Mouse (Mus musculus): Measurements from ENCODE around the gene Klf12. TPM values are rescaled to one million over a fixed set of nuclear protein-coding genes. Genes with fewer than 3 reads are reported as not detected.

Klf12 gene
- total and polyA plus RNA-seq, 3 experiments: 3.3 to 9.7 (median 8.6) TPM

DNA sequence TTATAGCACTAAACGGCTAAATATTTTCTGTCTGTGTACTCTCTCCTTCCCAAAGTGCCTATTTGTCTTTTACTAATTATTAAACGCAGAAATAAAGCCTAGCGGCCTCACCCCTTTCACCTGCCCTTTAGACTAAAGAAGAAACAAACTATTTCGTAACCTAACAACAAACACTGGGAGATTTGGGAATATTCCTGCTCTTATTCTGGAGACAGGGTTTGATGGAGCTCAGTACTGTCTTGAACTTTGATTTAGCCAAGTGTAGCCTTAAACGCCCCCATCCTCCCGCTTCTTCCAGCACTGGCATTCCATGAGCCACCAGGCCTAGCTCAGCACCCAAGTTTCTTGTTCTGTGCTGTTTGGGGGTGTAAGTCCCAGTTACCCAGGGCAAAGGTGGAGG, 56.4 kb downstream of the Klf12 start:
- dilution Hi-C loops (cut with MboI; ENCODE audit: extremely low pct_ligation_motif_present, extremely low pct_unique_long_range_greater_than_20kb, low sequenced_read_pairs) (no loop called here), in situ Hi-C loops (cut with MboI; ENCODE audit: low pct_ligation_motif_present, low pct_unique_long_range_greater_than_20kb, low sequenced_read_pairs) (no loop called here)
- Histone ChIP-seq H3K4me2 (ENCODE audit: insufficient read depth, low read depth, poor library complexity, severe bottlenecking) (no peak overlapping the region), H3K4me1 (ENCODE audit: control insufficient read depth in 1 of 2, insufficient read depth in 2 of 2) (peaks cover 2 to 7% of the 10 kb centered on the region in 2 experiments; a peak in 3 of 4 replicates), H3K36me3 (replicated peaks in 1 of 2; ENCODE audit: control insufficient read depth in 1 of 2, insufficient read depth in 1 of 2, low read length in 1 of 2) (no peaks in the 10 kb centered on the region), H3K79me2 (replicated peaks; ENCODE audit: control insufficient read depth, extremely low read depth, insufficient read depth, poor library complexity, severe bottlenecking) (no peaks in the 10 kb centered on the region), H3K27ac (ENCODE audit: insufficient read depth, low read depth) (no peak overlapping the region), H3K27me3 (replicated peaks) (no peaks in the 10 kb centered on the region), H3K9me3 (replicated peaks; ENCODE audit: low read length) (peaks cover 2% of the 10 kb centered on the region), H3K4me3 (replicated peaks in 1 of 3; ENCODE audit: low read depth in 2 of 3, low read length in 2 of 3, poor library complexity in 1 of 3) (no peak overlapping the region), H3K9ac (ENCODE audit: insufficient read depth, low read depth) (no peak overlapping the region)
- no peak for TF ChIP-seq EP300 (IDR thresholded peaks at IDR 0.05; ENCODE audit: low read length)
- no peak for TF ChIP-seq HCFC1 (IDR thresholded peaks at IDR 0.05; ENCODE audit: low read depth, low read length)
- no peak for TF ChIP-seq MAFK (IDR thresholded peaks at IDR 0.05; ENCODE audit: insufficient replicate concordance, low read length)
- no peak for TF ChIP-seq RAD21 (IDR thresholded peaks at IDR 0.05; ENCODE audit: low read depth, low read length)
- no peak for TF ChIP-seq SMC3 (IDR thresholded peaks at IDR 0.05; ENCODE audit: low read depth, low read length)
- no peak for TF ChIP-seq USF1 (IDR thresholded peaks at IDR 0.05; ENCODE audit: low read depth, low read length)
- TF ChIP-seq MYC (IDR thresholded peaks at IDR 0.05; ENCODE audit: low read depth, low read length): no peak
- TF ChIP-seq ZMIZ1 (IDR thresholded peaks at IDR 0.05; ENCODE audit: low read depth, low read length): no peak
- TF ChIP-seq POLR2A (IDR thresholded peaks at IDR 0.05; ENCODE audit: low read depth, low read length): no peak
- TF ChIP-seq BHLHE40 (IDR thresholded peaks at IDR 0.05; ENCODE audit: low read depth, low read length): no peak
- TF ChIP-seq ETS1 (conservative IDR thresholded peaks at IDR 0.05; ENCODE audit: low read depth, low read length): no peak
- TF ChIP-seq KAT2A (IDR thresholded peaks at IDR 0.05; ENCODE audit: insufficient replicate concordance, low read length): no peak
- no peak for TF ChIP-seq ZC3H11A (IDR thresholded peaks at IDR 0.05; ENCODE audit: low read depth, low read length)
- no peak for TF ChIP-seq E2F4 (IDR thresholded peaks at IDR 0.05; ENCODE audit: insufficient replicate concordance, low read depth, low read length)
- no peak for TF ChIP-seq UBTF (IDR thresholded peaks at IDR 0.05; ENCODE audit: low read depth, low read length)
- DNase-seq (ENCODE audit: extremely low read depth): no peak

DNA sequence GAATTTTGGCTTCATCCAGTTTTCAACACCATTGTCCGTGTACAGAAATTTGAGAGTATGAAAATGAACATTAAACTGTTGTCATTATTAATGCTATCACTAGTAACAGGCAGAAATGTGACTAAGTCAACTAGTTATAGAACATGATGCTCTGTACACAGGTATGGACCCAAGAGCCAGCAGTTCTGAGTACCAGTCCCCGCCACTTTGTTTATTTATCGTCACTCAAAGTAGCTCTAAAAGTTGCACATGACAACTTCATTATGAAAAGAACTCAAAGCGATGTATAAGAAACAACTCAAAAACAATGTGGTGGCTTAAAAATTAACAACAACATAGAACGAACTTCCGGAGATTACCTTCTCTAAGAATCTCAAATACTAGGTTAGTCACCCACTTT, 56.8 kb downstream of the Klf12 start:
- no peak for DNase-seq (ENCODE audit: extremely low read depth)
- H3K4me2 ChIP-seq (ENCODE audit: insufficient read depth, low read depth, poor library complexity, severe bottlenecking): no peak overlapping the region
- in situ Hi-C loops (cut with MboI; ENCODE audit: low pct_ligation_motif_present, low pct_unique_long_range_greater_than_20kb, low sequenced_read_pairs): no loop called here

More for the DNA sequence above, 56.8 kb downstream of the Klf12 start:
- Histone ChIP-seq H3K9me3 (replicated peaks; ENCODE audit: low read length) (peaks cover 2% of the 10 kb centered on the region), H3K27me3 (replicated peaks) (no peaks in the 10 kb centered on the region), H3K9ac (ENCODE audit: insufficient read depth, low read depth) (no peak overlapping the region), H3K79me2 (replicated peaks; ENCODE audit: control insufficient read depth, extremely low read depth, insufficient read depth, poor library complexity, severe bottlenecking) (no peaks in the 10 kb centered on the region), H3K27ac (ENCODE audit: insufficient read depth, low read depth) (no peak overlapping the region), H3K4me1 (ENCODE audit: control insufficient read depth in 1 of 2, insufficient read depth in 2 of 2) (peaks cover 2 to 7% of the 10 kb centered on the region in 2 experiments; a peak in 3 of 4 replicates), H3K36me3 (replicated peaks in 1 of 2; ENCODE audit: control insufficient read depth in 1 of 2, insufficient read depth in 1 of 2, low read length in 1 of 2) (no peaks in the 10 kb centered on the region), H3K4me3 (replicated peaks in 1 of 3; ENCODE audit: low read depth in 2 of 3, low read length in 2 of 3, poor library complexity in 1 of 3) (no peak overlapping the region)
- TF ChIP-seq ZKSCAN1 (IDR thresholded peaks at IDR 0.05; ENCODE audit: borderline replicate concordance, low read depth, low read length) (no peak), MEF2A (IDR thresholded peaks at IDR 0.05; ENCODE audit: borderline replicate concordance, low read depth, low read length) (no peak), MAZ (IDR thresholded peaks at IDR 0.05; ENCODE audit: low read depth, low read length) (no peak), NRF1 (IDR thresholded peaks at IDR 0.05; ENCODE audit: low read depth, low read length) (no peak), KAT2A (IDR thresholded peaks at IDR 0.05; ENCODE audit: insufficient replicate concordance, low read length) (no peak), PAX5 (IDR thresholded peaks at IDR 0.05; ENCODE audit: low read length) (no peak), EP300 (IDR thresholded peaks at IDR 0.05; ENCODE audit: low read length) (no peak), ELF1 (IDR thresholded peaks at IDR 0.05; ENCODE audit: low read depth, low read length) (no peak), E2F4 (IDR thresholded peaks at IDR 0.05; ENCODE audit: insufficient replicate concordance, low read depth, low read length) (no peak), IRF4 (IDR thresholded peaks at IDR 0.05; ENCODE audit: low read depth, low read length) (no peak), RCOR1 (conservative IDR thresholded peaks at IDR 0.05; ENCODE audit: low read depth, low read length) (no peak), MAFK (IDR thresholded peaks at IDR 0.05; ENCODE audit: insufficient replicate concordance, low read length) (no peak), CHD2 (IDR thresholded peaks at IDR 0.05; ENCODE audit: low read length) (no peak), MAX (IDR thresholded peaks at IDR 0.05; ENCODE audit: low read length) (no peak), NELFE (IDR thresholded peaks at IDR 0.05; ENCODE audit: low read depth, low read length) (no peak), HCFC1 (IDR thresholded peaks at IDR 0.05; ENCODE audit: low read depth, low read length) (no peak), GABPA (IDR thresholded peaks at IDR 0.05; ENCODE audit: insufficient replicate concordance, low read depth, low read length) (no peak), USF2 (conservative IDR thresholded peaks at IDR 0.05; ENCODE audit: low read depth, low read length) (no peak), ETS1 (conservative IDR thresholded peaks at IDR 0.05; ENCODE audit: low read depth, low read length) (no peak)
- dilution Hi-C loops (cut with MboI; ENCODE audit: extremely low pct_ligation_motif_present, extremely low pct_unique_long_range_greater_than_20kb, low sequenced_read_pairs): no loop called here

All from CH12.LX (cell line).